Mouse (Mus musculus): ENCODE results near the gene Prrx2. TPM values are rescaled to one million over a fixed set of nuclear protein-coding genes. Genes with fewer than 3 reads are reported as not detected.

Prrx2 gene
- 0.53 and 0.57 TPM in 2 replicates for polyA plus RNA-seq (2015; fragmentation: Nextera tagmentation; extraction: Ambion mirVana)

DNA sequence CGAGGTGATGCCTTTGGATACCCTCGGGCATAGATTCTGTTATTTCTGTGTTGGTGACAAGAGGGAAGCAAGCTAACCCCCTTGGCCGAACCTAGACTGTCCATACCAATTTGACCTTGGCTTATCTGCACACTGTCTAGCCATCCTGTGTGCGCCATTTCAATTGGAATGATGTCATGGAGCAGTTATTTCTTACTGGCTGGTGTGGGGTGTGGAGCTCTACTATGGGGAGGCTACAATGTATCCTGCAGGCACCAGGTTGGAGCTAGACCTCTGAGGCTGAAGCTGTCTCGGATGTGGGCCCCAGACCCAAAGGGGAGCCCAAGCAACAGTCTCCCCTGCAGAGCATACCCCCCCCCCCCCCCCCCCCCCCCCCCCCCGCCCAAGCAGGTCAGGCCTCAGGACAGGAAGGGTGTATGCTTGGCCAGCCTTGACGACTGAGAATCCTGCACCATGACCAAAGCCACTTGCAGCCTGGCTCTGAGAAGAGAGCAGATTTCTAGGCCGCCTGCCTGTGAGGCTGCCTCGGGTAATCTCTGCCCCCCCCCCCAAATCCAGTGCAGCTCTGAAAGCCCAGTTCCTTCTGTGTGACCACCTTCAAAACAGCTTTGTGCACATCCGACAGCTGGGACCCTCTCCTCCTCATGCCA lies at the start of gene Prrx2:
Gene Prrx2 (plus strand): TSS at position 600 of the 650 bp plus-strand sequence.
- H3K9ac ChIP-seq = no peak within 1 kb of the TSS
- peaks cover 25% of the 10 kb centered on the region for H3K27me3 ChIP-seq
- no peak within 1 kb of the TSS for H3K4me2 ChIP-seq
- no peak for DNase-seq
- no peak for ATAC-seq (ENCODE audit: low read depth)
- 73% methylated on average over 8 of the region's 10 CpGs for WGBS (ENCODE audit: insufficient replicate concordance)
- H3K27ac ChIP-seq = no peak within 1 kb of the TSS; the same call in 1 of the 2 replicates
- H3K4me1 ChIP-seq (replicated peaks) = peaks cover 17% of the 10 kb centered on the region
- no peak within 1 kb of the TSS for H3K4me3 ChIP-seq (replicated peaks)
- no peaks in the 10 kb centered on the region for H3K36me3 ChIP-seq
- no peaks in the 10 kb centered on the region for H3K9me3 ChIP-seq (replicated peaks)

DNA sequence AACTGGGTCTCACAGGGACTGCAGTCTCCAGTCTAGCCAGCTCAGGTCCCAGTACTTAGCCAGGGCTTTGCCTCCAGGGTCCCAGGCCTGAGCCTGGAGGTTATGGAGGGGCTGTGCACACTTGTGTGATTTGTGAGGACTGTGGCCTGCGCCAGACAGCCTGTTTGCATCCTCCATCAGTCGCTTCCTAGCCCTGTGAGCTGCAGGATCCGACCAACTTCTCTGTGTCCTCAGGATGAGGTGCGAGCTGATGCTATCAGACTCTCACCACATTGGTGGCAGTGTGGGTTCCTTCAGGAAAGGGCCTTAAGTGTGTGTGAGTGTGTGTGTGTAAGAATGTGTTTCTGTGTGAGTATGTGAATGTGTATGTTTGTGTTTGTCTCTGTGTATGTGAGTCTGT lies 47.3 kb upstream of the Prrx2 start:
- DNase-seq (no peak), ATAC-seq (ENCODE audit: low read depth) (no peak)
- H3K4me2 ChIP-seq = no peak overlapping the region
- H3K9ac ChIP-seq = no peak overlapping the region; the same call in 1 of the 2 replicates
- peaks cover 30% of the 10 kb centered on the region for H3K4me1 ChIP-seq (replicated peaks)
- H3K27me3 ChIP-seq = peaks cover 36% of the 10 kb centered on the region
- 39% methylated on average over 4 of the region's 4 CpGs for WGBS (ENCODE audit: insufficient replicate concordance)
- no peak overlapping the region for H3K27ac ChIP-seq
- no peak overlapping the region for H3K4me3 ChIP-seq (replicated peaks)
- no peaks in the 10 kb centered on the region for H3K9me3 ChIP-seq (replicated peaks)
- no peaks in the 10 kb centered on the region for H3K36me3 ChIP-seq

DNA sequence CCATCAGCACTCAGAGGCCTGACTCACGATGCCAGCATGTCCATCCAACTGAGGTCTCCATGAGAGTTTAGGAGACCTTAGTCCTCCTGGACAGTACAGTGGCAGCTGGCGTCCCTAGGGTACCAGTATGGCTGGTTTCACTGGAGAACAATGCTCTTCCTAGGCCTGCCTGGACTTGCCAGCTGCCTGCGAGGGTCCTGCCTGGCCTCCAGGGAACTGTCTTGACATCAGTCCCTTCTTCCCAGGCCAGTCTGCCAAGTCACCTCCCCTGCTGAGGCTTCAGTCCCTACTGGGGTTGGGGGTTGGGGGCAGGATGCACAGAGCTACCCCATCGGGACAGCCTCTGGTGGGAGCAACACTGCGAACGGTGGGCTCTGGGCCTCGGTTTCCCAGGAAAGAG lies 42.7 kb upstream of the Prrx2 start:
- 74% methylated on average over 7 of the region's 7 CpGs for WGBS (ENCODE audit: insufficient replicate concordance)
- H3K9ac ChIP-seq = no peak overlapping the region
- no peak for ATAC-seq (ENCODE audit: low read depth)
- H3K36me3 ChIP-seq = no peaks in the 10 kb centered on the region
- H3K4me1 ChIP-seq (replicated peaks) = peaks cover 25% of the 10 kb centered on the region
- H3K9me3 ChIP-seq (replicated peaks) = no peaks in the 10 kb centered on the region
- no peak overlapping the region for H3K27ac ChIP-seq
- H3K4me2 ChIP-seq = no peak overlapping the region
- peaks cover 27% of the 10 kb centered on the region for H3K27me3 ChIP-seq
- no peak overlapping the region for H3K4me3 ChIP-seq (replicated peaks)
- no peak for DNase-seq

DNA sequence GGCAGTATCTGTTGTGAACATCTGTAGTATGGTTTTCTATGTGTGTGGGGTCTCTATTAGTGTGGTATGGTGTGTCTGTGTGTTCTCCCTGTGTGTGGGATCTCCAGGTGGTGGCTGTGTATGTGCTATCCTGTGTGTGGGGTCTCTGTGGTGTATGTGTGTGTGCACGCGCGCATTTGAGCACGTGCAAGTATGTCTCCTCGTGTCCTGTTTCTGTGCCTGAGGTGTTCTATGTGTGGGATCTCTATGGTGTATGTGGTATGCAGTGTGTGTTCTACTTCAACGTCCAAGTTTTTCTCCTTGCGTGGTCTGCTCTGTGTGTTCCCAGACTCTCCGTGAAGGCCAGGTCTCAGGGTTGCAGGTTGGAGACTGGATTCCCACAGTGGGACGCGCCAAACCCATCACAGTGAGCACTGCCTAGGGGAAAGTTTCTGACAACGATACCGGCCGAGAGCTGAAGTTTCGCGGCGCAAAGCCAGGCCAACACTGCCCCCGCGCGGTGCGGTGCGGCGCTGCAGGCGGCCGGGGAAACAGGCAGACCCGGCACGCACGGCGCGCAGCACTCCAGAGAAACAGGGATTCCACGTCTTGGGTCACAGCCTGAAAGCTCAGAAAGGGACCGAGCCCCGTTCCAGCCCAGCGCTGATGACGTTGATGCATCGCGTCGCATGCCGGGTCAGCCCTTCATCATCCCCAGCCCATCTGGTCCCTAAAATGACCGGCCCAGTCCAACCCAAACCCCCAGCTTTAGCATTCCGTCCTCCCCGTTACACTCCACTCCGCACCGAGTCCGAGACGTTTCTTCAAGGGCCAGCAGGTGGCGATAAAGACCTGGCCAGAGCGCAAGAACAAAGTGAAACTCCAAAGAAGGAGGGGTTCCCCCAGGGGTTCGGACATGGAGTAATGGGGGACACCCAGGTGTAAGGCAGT lies 40.3 kb upstream of the Prrx2 start:
- peaks cover 47% of the 10 kb centered on the region for H3K27me3 ChIP-seq
- WGBS (ENCODE audit: insufficient replicate concordance) = 7% methylated on average over 48 of the region's 48 CpGs

DNA sequence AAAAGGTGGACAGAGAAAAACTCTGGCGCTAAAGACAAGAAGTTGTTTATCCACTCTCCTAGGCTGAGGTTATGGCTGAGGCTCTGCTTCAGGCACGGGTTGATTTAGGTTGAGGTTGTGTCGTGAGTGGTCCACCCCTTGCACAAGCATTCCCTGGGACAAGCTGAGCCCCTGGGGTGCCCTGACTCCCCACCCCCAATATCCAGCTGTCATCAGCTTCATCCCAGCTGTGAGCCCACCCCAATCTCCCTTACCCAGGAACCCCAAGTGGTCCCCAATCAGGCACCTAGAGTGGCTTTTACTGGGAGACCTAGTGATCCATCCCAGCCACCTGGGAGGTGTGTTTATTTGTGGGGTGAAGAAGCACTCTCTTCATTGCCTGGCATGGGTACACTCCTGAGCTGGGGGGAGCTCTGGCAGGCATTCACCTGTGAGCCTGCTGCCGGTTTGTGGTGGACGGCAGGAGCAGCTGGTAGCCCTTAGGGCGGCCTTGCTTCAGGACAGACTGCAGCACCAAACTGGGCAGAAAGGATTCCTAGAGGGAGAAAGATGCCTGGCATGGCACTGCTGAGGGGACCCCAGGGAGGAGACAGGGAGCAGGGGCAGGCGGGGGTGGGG lies 39.4 kb upstream of the Prrx2 start:
- ATAC-seq (ENCODE audit: low read depth) (no peak), DNase-seq (no peak)
- Histone ChIP-seq H3K27ac (no peak overlapping the region), H3K9me3 (replicated peaks) (no peaks in the 10 kb centered on the region), H3K9ac (peak overlapping the region; percentile 56), H3K4me1 (replicated peaks) (peaks cover 25% of the 10 kb centered on the region), H3K4me2 (peak overlapping the region; percentile 70), H3K4me3 (replicated peaks) (peak overlapping the region; percentile 50), H3K36me3 (no peaks in the 10 kb centered on the region), H3K27me3 (peaks cover 56% of the 10 kb centered on the region)
- WGBS (ENCODE audit: insufficient replicate concordance) = 64% methylated on average over 7 of the region's 7 CpGs

More for the DNA sequence above, 40.3 kb upstream of the Prrx2 start:
- Histone ChIP-seq H3K9ac (peak overlapping the region; percentile 56), H3K27ac (no peak overlapping the region), H3K9me3 (replicated peaks) (no peaks in the 10 kb centered on the region), H3K4me1 (replicated peaks) (peaks cover 25% of the 10 kb centered on the region), H3K4me2 (peak overlapping the region; percentile 70), H3K4me3 (replicated peaks) (peak overlapping the region; percentile 50), H3K36me3 (no peaks in the 10 kb centered on the region)
- DNase-seq = peak; percentile 80
- ATAC-seq (ENCODE audit: low read depth) = peak; percentile 77

DNA sequence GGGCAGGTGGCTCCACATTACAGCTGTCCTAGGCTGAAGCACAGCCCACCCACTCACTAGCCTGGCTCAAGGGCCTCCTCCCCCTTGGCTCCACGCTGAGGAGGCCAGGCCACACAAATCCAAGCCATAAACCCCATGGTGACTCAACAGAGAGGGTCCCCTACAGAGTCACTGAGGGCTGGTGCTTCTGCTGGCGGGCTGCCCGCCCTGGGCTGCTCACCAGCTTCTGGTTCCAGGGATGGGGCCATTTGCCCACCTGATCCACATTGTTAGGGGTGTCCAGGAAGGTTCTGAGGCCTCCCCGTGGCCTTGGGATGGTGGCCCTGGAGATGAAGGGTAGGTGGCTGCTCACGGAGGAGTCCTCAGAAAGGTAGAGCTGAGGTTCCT lies 38.9 kb upstream of the Prrx2 start:
- Histone ChIP-seq H3K27ac (no peak overlapping the region), H3K36me3 (no peaks in the 10 kb centered on the region), H3K4me1 (replicated peaks) (peaks cover 27% of the 10 kb centered on the region), H3K27me3 (peaks cover 61% of the 10 kb centered on the region), H3K4me3 (replicated peaks) (no peak overlapping the region), H3K9ac (peak overlapping the region; percentile 3; the same call in 1 of the 2 replicates), H3K9me3 (replicated peaks) (no peaks in the 10 kb centered on the region), H3K4me2 (peak overlapping the region; percentile 48)
- ATAC-seq (ENCODE audit: low read depth) = no peak
- 60% methylated on average over 5 of the region's 5 CpGs for WGBS (ENCODE audit: insufficient replicate concordance)
- no peak for DNase-seq

DNA sequence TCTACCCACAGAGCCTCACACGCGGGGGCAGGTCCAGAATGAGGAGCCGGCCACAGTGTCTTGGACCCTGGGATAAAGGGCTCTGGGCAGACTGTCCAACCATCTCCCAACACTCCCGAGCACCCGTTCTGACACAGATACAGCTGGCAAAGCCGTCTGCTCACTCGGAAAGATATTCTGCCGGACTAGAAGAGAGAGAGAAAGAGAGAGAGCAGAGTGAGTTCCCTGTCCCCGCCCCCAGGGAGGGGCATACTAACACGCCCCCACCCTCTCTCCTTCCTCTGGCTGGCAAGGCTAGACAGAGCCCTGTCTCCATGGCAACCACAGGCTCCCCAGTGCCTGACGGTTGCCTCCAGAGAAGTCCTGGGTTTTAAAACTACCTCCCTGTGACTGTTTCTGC lies 38.4 kb upstream of the Prrx2 start:
- Histone ChIP-seq H3K4me2 (peak overlapping the region; percentile 48), H3K36me3 (no peaks in the 10 kb centered on the region), H3K27me3 (peaks cover 66% of the 10 kb centered on the region), H3K9ac (peak overlapping the region; percentile 3; the same call in 1 of the 2 replicates), H3K4me1 (replicated peaks) (peaks cover 31% of the 10 kb centered on the region), H3K4me3 (replicated peaks) (peak overlapping the region; percentile 6; the same call in 1 of the 2 replicates), H3K27ac (no peak overlapping the region), H3K9me3 (replicated peaks) (no peaks in the 10 kb centered on the region)
- peak; percentile 58 for DNase-seq
- peak; percentile 47 for ATAC-seq (ENCODE audit: low read depth)
- WGBS (ENCODE audit: insufficient replicate concordance) = 4% methylated on average over 11 of the region's 11 CpGs

DNA sequence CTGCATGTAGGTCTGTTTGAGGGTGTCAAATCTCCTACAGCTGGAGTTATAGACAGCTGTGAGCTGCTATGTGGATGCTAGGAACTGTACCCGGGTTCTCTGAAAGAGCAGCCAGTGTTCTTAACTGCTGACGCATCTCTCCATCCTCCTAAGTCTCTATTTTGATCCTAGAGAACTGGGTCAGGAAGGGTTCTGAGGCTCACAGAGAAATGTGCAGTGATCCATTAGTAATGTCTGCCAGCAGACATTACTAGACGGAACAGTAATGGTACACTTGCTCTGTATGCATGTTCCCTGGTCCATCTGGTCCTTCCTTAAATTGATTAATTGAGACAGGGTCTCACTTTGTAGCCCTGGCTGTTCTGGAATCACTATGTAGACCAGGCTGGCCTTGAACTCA lies 35.3 kb upstream of the Prrx2 start:
- 59% methylated on average over 3 of the region's 3 CpGs for WGBS (ENCODE audit: insufficient replicate concordance)
- DNase-seq (no peak), ATAC-seq (ENCODE audit: low read depth) (no peak)
- H3K9me3 ChIP-seq (replicated peaks) = no peaks in the 10 kb centered on the region
- no peak overlapping the region for H3K27ac ChIP-seq
- H3K36me3 ChIP-seq = no peaks in the 10 kb centered on the region
- H3K4me3 ChIP-seq (replicated peaks) = no peak overlapping the region
- H3K4me2 ChIP-seq = no peak overlapping the region
- H3K4me1 ChIP-seq (replicated peaks) = peaks cover 34% of the 10 kb centered on the region
- H3K27me3 ChIP-seq = peaks cover 91% of the 10 kb centered on the region
- no peak overlapping the region for H3K9ac ChIP-seq

DNA sequence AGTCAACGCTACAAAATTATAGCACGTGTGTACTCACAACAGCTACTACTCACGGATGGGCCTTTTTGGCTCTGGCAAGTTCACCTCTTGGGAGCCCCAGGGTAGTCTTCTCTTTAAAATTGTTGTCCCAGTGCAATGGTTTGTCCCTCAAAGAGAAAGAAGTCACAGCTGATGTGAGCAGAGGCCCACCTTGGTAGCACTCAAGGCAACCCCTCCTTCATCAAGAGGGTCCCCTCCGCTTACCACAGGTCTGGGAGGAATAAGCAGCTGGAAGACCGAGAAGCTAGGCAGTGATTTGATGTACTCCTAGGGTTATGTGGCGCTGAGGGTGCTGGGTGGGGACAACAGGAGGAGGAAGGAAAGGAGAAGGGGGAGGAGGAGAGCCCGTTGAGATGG lies 34.1 kb upstream of the Prrx2 start:
- no peaks in the 10 kb centered on the region for H3K36me3 ChIP-seq
- H3K27ac ChIP-seq = no peak overlapping the region
- no peak overlapping the region for H3K9ac ChIP-seq
- H3K4me3 ChIP-seq (replicated peaks) = peak overlapping the region; percentile 45; the same call in 1 of the 2 replicates
- peaks cover 95% of the 10 kb centered on the region for H3K27me3 ChIP-seq
- WGBS (ENCODE audit: insufficient replicate concordance) = 23% methylated on average over 7 of the region's 7 CpGs
- peaks cover 25% of the 10 kb centered on the region for H3K4me1 ChIP-seq (replicated peaks)
- DNase-seq (no peak), ATAC-seq (ENCODE audit: low read depth) (no peak)
- H3K4me2 ChIP-seq = peak overlapping the region; percentile 66
- no peaks in the 10 kb centered on the region for H3K9me3 ChIP-seq (replicated peaks)

DNA sequence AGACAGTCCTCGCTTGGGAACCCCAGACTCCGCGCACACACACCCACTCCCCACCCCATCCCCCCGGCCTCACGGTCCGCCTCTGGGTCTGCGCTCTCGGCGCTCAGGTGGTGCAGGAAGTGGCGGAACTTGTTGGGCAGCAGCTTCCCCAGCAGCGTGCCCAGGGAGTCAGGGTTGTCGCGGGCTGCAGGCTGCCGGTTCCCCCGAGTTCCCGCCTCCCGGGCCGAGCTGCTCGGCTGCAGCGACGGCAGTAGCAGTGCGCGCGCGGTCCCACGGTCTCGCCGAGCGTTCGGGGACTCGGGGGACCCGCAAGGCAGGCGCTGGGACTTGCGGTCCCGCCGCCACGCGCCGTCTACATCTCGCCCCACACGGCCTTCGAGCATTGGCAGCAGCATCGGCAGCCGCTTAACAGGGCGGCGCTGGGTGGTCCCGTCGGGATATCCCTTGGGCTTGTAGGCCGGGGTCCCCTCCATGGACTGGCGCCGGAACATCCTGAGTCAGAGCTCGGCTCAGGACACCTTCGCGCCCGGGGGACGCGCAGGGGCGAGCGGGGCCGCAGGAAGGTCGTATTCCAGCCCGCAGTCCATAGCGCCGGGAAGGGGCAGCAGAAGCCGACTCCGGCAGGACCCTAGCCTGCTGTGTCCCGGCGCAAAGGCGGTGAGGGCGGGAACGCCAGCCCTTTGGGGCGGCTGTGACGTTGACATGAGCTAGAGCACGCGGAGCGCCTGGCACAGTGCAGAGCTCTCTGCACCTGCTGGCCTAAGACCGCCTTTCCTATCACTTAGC lies 33.5 kb upstream of the Prrx2 start:
- WGBS (ENCODE audit: insufficient replicate concordance) = 2% methylated on average over 69 of the region's 77 CpGs
- Histone ChIP-seq H3K27me3 (peaks cover 93% of the 10 kb centered on the region), H3K36me3 (no peaks in the 10 kb centered on the region), H3K4me2 (peak overlapping the region; percentile 66), H3K27ac (no peak overlapping the region), H3K4me3 (replicated peaks) (peak overlapping the region; percentile 45), H3K9ac (peak overlapping the region; percentile 24; the same call in 1 of the 2 replicates), H3K4me1 (replicated peaks) (peaks cover 19% of the 10 kb centered on the region), H3K9me3 (replicated peaks) (no peaks in the 10 kb centered on the region)
- ATAC-seq (ENCODE audit: low read depth) (no peak), DNase-seq (no peak)
